Mouse (Mus musculus): ENCODE measurements around the gene Stac3. TPM values are rescaled to one million over a fixed set of nuclear protein-coding genes. Genes with fewer than 3 reads are reported as not detected.

Stac3 gene
- total RNA-seq (2023): 10 to 100 TPM in 1 of 2 experiments, 1 to 10 TPM in 1; 8.7 to 12.0 TPM

DNA sequence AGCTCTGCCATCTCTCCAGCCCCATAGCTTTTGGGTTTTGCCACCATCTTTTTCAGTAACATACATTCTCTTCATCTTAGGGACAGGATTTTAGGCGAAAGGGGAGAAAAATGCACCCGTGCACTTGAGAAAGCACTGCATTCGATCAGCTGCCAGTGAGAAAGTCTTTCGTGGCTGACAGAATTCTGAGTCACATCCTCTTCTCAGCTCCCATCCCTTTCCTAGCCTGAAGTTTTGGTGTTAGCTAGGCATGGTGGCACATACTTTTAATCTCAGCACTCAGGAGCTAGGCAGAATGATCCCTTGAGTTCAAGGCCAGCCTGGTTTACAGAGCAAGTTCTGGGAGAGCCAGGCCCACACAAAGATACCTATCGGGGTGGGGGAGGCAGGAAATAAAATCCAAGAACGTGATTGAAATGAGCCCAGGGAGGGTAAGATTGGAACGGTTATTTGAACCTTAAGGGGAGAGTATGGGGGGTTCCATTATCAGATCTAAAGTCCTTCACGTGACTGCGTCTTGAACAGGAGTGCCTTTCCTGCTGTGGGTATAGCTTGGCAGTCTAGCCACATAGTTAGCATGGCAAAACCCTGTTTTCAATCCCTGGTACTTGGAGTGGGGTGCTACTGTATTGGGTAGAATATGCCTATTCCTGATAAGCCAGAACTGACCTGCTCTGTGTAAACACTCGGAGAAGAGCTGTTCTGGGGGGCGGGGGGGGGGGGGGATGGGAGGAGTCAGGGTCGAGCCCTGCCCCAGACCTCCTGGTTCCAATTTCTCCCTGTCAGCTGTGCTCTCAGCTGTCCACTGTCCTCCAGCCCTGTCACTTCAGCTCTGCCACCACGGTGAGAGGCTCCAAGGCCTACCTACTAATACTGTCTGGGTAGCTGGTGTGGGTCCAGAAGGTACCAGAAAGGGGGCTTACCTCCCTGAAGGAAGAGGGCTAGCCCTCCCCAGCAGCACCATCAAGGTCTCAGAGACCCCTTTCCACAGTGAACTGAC, at the start of gene Stac3:
TSS of gene Stac3 (plus strand) at position 793 of the 1,000 bp plus-strand sequence.

DNA sequence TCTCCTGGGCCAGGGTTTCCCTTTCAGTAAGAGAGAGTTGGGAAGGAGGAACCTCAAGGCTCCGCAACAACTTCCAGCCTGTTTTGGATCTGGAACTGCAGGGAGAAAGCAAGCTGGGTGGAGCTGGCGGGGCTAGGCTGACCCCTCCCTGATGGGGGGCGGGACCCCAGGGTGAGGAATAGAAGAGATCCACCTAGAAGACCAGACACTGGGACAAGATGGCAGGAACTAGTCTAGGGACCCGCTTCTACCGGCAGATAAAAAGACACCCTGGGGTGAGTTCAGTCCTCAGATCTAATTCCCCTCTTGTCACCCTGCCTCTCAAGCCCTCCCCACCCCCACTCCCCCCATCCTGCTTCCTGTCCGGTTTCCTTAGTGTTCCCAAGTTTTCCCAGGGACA, 13.3 kb downstream of the Stac3 start, which contains the start of gene Ndufa4l2:
TSS of gene Ndufa4l2 (plus strand) at position 204 of the 400 bp plus-strand sequence.

DNA sequence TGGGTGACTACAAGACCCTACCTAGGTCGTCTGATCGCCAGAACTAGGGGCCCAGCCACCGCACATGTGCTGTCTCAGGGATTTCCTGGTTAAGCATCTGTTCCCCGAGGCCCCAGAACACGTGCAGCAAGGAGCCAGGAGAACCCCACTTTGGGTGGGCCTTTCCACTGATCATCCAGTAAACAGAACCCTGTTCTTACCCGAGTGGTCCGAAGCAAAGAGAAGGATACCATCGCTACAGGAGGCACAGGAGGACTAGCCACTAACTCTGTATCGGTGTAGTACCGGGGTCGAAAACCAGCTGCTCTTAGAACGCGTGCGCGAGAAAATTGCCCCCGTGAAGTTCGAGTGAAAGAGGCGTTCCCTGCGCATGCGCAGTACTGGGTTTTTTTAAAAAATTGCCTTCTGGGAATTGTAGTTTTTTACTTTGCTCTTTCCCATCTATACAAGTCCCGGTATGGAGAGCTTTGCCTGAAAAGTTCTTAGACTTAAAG, 20.6 kb downstream of the Stac3 start, which contains the start of gene Shmt2:
TSS of gene Shmt2 (minus strand) at position 357 of the 494 bp plus-strand sequence.

DNA sequence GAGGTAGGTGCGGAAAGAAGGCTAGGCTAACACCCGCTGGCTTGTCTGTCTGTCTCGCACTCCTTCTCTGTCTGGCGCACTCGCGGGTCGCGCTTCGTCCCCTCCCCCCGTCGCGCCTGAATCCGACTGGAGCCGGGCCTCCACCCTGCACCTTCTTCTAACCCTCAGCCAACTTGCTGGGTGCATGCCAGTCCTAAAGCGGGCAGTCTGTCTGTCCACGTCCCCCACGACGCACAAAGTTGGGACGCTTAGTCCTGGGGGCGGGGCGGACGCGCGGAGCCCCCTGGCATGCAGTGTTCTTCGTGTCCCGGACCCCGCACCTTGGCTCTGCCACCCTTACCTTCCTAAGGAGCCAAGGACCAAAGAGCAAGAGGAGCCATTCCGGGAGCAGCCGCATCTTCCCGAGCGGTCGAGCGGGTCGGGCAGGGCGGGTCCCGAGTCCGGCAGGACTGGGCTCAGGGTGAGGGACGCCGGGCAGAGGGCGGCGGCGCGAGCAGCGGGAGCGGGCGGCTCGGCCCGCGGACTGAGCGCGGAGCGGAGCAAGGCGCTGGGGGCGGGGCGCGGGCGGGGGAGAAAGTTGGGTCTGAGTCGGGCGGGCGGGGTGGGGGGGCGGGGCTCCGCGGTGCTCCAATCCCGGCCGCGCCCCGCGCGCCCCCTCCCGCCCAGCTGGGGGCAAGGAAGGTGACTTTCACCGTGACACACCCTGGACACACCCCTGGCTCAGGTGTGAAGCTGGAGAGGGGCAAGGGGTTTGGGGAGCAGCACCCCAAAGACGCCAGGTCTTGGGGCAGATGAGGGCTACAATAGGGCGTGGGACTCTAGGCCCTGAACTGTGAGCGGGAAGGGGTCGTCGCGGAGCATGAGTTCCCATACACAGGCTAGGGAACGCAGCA, 32.8 kb downstream of the Stac3 start, which contains the start of gene Nxph4:
TSS of gene Nxph4 (minus strand) at position 524 of the 893 bp plus-strand sequence.

Other genes with a start within 250 kb of the Stac3 start
- under 1 TPM; 0.44 to 0.56 TPM for gene Kif5a, start 238.3 kb upstream of the Stac3 start, total RNA-seq (2023)
- gene Dctn2, start 235.3 kb upstream of the Stac3 start, total RNA-seq (2023): 10 to 100 TPM; 98.0 to 98.9 TPM
- 100 to 1,000 TPM; 110 to 113 TPM for gene Mbd6, start 212.7 kb upstream of the Stac3 start, total RNA-seq (2023)
- gene Mars, start 189.9 kb upstream of the Stac3 start, total RNA-seq (2023): 10 to 100 TPM; 51.4 to 67.0 TPM
- gene Arhgap9, start 179.7 kb upstream of the Stac3 start, total RNA-seq (2023): 100 to 1,000 TPM; 317 to 326 TPM
- gene Gli1, start 159.7 kb upstream of the Stac3 start, total RNA-seq (2023): not detected
- not detected for gene Inhbe, start 147.3 kb upstream of the Stac3 start, total RNA-seq (2023)
- gene Inhbc, start 131.3 kb upstream of the Stac3 start, total RNA-seq (2023): not detected
- 10 to 100 TPM; 71.0 to 89.8 TPM for gene R3hdm2, start 121.4 kb upstream of the Stac3 start, total RNA-seq (2023)
- not detected for gene Ndufa4l2, start 13.3 kb downstream of the Stac3 start, total RNA-seq (2023)
- gene Shmt2, start 20.8 kb downstream of the Stac3 start, total RNA-seq (2023): 10 to 100 TPM; 95.6 to 98.7 TPM
- not detected for gene Nxph4, start 32.9 kb downstream of the Stac3 start, total RNA-seq (2023)
- gene Lrp1, start 119.5 kb downstream of the Stac3 start, total RNA-seq (2023): 1 to 10 TPM; 5.4 to 6.5 TPM
- gene Stat6, start 141.3 kb downstream of the Stac3 start, total RNA-seq (2023): 100 to 1,000 TPM; 198 to 232 TPM
- gene Nemp1, start 165.2 kb downstream of the Stac3 start, total RNA-seq (2023): 10 to 100 TPM in 1 of 2 experiments, 1 to 10 TPM in 1; 9.4 to 11.9 TPM
- 10 to 100 TPM; 37.4 to 53.9 TPM for gene Nab2, start 166.9 kb downstream of the Stac3 start, total RNA-seq (2023)
- gene Myo1a, start 203.5 kb downstream of the Stac3 start, total RNA-seq (2023): under 1 TPM; 0.15 to 0.73 TPM
- gene Tac2, start 222.8 kb downstream of the Stac3 start, total RNA-seq (2023): not detected
- gene Zbtb39, start 237.9 kb downstream of the Stac3 start, total RNA-seq (2023): 10 to 100 TPM; 11.5 to 14.0 TPM